Mouse (Mus musculus) gonadal fat pad, adult 2 months (tissue): Measurements from ENCODE around the gene Mki67. TPM values are rescaled to one million over a fixed set of nuclear protein-coding genes. Genes with fewer than 3 reads are reported as not detected.

Source experiments
- polyA plus RNA-seq: library from polyadenylated mRNA; depleted of rRNA; stranded (reverse); fragments of >200 nt; gene quantifications from 2 replicates; pipeline ENCODE4 v1.2.3, GENCODE M21; 2012; rRNA removed

Mki67 gene
- polyA plus RNA-seq, 1 experiment: 0.65 TPM

Other genes with a start within 250 kb of the Mki67 start
- gene Clrn3, start 187.7 kb downstream of the Mki67 start, polyA plus RNA-seq: 0.53 and 0.93 TPM in 2 replicates
- 11.2 and 15.2 TPM in 2 replicates for gene Ptpre, start 178.9 kb downstream of the Mki67 start, polyA plus RNA-seq